Mouse (Mus musculus): ENCODE data around the gene Scamp3.

Gene Scamp3

DNA sequence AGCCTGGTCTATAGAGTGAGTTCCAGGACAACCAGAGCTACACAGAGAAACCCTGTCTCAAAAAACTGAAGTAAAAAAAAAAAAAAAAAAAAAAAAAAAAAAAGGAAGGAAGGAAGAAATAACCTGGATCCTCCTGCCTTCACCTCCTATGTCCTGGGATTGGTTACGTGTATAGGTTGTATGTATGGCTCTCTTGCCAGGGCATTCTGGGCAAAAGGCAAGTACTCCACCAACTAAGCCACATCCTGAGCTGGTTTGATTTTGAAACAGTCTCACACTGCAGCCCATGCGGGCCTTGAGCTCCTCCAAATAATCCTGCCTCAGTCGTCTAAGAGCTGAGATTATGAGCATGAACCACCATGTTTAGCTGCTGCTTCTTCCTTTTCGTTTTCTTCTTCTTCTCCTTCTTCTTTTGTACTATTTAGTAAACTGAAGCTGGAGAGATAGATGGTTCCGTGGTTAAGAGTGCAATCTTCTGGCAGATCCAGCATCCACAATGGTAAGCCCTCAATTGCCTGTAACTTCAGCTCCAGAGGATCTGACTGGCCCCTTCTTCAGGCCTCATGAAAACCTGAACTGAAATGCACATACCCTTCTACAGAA lies 13.5 kb upstream of the Scamp3 start:
- no peak for DNase-seq

DNA sequence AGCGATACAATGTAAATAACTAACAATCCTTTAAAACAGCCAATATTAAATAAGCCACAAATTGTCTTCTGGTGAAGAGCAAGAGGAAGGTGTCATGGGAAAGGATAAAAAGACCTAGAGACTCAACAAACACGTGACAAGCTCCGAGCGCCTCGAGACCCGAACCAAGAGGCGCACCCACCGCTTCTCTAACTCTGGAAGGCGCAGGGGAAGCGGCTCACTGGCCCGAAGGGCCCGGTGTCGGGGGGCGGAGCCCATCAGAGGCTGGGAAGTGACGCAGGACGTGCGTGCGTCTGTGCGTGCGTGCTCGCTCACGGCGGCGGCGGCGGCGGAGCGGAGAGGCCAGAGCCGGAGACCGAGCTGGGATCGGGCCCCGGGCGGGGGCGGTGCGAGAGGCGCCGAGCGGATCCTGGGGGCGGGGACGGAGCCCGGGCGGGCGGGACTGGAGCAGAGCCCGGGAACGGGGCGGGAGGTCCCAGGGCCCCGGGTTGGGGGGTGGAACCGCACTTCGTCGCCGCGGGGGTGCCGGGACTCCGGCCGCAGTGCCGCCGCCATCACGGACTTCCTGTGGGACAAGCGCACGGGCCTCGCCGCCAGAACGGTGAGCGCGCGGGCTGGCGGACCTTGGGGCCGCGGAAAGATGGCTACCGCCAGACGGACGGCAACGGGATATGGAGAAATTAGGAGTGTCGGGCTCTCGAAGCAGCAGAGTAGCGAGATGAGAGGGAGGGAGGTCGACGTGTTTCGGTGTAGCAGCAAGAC lies 12.6 kb upstream of the Scamp3 start, which contains the start of gene Clk2:
Clk2 (plus strand) TSS at position 290 of the 762 bp plus-strand sequence.
- peak; percentile 94 to 95 for DNase-seq

DNA sequence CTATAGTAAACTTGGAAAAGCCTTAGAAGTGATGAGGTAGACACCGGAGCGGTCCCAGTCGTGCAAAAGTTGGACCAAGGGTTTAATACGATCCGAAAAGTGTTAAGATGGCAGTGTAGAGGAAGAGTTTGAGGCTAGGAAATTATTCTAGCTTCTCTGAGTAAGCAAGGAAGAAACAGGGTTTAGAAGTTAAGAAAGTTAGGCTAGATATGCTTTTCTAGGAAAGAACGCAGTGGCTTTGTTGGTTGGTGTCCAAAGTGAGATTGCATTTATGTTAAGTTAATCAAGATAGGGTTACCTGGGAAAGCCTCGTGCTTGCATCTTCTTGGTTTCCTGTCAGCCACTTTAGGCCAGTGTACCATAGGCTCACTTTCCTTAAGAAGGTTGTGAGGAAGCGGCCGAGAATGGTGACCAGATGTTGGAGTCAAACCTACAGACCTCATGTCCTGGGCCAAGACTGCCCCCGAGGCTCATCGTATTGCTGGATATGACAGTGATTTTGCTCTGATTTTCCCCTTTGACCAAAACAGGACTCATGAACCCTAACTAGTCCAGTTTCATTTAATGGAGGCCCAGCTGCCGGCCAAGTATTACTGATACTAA lies 11.9 kb upstream of the Scamp3 start:
- DNase-seq, result no peak

DNA sequence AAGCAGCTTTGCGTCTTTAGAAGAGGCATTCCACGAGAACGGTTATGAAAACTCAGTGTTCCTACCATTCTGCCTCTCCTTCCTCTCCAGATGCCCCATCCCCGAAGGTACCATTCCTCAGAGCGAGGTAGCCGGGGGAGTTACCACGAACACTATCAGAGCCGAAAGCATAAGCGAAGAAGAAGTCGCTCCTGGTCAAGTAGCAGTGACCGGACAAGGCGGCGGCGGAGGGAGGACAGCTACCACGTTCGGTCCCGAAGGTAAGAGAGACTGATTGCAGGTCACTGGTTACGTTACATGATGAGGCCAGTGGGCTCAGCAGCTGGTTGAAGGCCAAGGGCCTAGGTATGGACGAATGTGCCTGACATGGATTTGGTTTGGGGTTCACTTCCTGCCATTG lies 10.3 kb upstream of the Scamp3 start:
- no peak for DNase-seq

DNA sequence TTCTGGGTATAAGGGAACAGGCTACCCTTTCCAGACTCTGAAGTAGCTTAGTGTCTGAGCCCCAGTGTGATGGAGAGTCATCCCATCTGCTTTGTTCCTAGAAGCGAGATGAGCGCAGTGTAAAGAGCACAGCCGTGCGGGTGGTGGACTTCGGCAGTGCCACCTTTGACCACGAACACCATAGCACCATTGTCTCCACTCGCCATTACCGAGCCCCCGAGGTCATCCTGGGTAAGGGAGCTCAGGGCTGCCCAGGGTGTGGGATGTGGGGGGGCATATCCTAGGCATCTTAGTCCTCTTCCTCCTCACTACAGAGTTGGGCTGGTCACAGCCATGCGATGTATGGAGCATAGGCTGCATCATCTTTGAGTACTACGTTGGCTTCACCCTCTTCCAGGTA lies 2.4 kb upstream of the Scamp3 start:
- DNase-seq, result no peak

DNA sequence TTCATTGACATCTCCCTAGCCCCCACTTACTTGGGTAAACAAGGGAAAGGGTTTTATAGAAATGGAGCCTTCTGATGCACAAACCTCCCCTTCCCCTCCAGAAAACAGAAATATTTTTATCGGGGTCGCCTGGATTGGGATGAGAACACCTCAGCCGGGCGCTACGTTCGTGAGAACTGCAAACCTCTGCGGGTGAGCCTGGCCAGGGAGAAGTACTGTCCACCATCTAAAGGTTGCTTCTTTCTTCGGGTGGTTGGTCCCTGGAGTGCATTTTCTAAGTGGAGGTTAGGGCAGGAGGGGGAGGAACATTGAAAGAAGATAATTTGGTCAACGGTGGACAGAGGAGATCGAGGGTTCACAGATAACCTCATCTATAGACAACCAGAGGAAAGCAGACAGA lies 1.7 kb upstream of the Scamp3 start:
- no peak for DNase-seq

DNA sequence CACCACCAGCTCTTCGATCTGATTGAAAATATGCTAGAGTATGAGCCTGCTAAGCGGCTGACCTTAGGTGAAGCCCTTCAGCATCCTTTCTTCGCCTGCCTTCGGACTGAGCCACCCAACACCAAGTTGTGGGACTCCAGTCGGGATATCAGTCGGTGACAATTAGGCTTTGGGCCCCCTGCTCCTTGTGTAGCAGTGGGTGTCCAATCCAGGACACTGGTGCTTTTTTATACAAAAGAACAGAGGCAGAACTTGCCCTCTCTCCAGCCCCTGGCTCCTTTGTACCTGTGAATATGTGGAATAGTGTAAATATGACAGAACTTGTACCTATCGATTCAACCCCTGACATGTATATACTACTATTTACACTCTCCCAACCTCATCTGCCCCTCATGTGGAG lies 852 bp upstream of the Scamp3 start:
- no peak for DNase-seq

DNA sequence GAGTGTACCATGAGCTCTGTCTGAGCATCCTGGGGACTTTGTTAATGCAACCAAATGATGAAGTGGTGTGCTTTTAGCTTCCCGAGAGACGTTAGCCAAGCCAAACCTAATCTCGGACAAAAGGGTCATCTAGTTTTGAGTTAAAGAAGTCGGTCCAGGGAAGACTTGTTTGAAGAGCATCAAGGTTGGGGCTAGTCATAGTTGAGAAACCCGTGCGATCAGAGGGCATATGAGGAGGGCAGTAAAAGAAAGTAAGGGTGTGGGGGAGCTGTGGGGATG lies 773 bp downstream of the Scamp3 start:
- DNase-seq, result no peak

DNA sequence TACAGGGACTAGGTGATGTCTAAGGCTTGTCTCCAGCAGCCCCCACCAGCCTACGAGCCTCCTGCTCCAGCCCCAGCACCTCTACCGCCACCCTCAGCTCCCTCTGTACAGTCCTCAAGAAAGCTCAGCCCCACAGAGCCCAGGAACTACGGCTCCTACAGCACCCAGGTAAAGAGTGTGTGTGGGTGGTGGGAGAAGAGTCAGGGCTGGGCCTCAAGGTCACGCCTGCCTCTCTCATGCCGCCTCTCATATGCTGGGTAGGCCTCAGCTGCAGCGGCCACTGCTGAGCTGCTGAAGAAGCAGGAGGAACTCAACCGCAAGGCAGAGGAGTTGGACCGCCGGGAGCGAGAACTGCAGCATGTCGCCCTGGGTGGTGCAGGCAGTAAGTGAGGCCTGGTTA lies 1.8 kb downstream of the Scamp3 start:
- DNase-seq, result no peak

DNA sequence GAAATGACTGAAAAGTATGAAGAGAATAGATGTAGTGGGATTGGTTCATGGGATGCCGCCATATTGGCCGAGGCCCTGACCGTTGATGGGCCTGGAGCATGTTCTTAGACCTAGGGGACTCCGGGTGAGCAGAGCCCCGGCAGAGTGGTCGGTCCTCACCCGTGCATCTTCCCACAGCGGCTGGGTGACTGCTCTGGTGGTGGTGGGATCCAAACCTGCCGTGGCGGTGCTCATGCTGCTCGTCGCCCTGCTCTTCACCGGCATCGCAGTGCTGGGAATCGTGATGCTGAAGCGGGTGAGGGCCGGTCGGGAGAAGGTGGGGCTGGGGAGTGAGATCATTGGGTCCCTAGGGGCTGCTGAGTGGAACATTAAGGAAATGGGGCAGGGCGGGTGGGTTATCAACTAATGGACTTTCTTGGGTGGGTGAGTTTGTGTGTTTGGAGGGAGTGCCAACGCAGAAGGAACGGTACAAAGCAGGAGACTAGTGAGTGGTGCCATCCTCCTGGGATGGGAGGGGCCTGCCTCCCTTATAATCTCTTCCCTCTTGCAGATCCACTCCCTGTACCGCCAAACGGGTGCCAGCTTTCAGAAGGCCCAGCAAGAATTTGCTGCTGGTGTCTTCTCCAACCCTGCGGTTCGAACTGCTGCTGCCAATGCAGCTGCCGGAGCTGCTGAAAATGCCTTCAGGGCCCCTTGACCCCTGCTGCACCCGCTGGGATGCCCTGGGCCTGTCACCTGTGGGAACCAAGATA lies 4.7 kb downstream of the Scamp3 start:
- DNase-seq, result no peak

DNA sequence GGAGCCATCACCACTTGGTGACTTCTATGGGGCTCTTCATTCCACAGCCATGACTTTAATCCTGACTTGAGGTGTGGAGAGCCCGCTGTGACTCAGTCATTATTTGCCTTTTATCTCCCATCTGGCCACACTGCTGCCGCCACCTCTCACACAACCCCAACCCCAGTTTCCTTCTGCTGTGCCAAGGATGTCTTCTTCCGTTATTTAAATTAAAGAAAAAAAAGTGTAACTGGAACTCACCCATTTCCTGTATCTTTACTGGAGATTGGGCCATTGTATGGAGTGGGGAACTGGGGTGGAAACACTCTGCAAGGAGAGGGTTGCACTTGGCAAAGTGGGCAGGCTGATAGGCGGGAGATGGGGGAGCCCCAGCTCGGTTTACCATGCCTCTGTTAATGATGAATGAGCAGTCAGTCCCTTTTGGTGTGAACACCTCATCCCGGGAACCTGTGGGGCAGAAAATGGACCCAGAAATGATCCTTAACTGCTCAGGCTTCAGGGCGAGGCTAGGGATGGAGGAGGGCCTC lies 5.3 kb downstream of the Scamp3 start:
- no peak for DNase-seq

DNA sequence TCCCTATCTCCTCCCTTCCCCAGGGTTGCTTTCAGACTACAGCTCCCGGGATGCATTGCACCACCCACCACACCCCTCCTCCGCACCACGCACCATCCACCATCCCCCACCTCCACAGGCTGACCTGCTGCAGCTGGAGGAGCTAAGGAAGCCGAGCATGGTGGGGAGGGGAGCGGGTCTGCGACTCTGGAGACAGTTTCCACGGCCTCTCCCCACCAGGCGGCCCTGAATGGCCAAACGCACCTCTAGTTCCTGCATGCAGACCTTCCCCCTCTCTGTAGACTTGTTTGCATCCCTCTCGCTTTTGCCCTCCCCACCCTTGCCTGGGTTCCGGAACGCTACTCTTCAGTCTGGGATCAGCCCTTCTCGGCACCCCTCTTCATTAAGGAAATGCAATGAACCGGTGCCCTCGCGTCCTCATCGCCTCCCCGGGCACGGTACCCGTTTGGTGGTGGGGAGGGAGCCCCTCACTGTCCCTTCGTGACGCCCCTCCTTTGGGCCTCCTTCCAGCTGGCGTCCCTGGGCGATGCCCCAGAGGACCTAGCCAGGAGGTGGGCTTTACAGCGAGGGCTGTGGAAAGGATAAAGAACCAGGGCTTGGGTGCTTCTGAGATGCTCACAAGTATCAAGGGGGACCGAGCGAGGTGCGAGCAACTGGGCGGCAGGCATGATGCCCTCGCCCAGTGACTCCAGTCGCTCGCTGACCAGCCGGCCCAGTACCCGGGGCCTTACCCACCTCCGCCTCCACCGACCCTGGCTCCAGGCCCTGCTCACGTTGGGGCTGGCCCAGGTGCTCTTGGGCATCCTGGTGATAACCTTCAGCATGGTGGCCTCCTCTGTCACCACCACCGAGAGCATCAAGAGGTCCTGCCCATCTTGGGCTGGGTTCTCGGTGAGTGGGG lies 6.0 kb downstream of the Scamp3 start, which contains the start of gene Fam189b:
Fam189b (plus strand) TSS at position 86 of the 901 bp plus-strand sequence.
- DNase-seq, result peak; percentile 78 to 80

DNA sequence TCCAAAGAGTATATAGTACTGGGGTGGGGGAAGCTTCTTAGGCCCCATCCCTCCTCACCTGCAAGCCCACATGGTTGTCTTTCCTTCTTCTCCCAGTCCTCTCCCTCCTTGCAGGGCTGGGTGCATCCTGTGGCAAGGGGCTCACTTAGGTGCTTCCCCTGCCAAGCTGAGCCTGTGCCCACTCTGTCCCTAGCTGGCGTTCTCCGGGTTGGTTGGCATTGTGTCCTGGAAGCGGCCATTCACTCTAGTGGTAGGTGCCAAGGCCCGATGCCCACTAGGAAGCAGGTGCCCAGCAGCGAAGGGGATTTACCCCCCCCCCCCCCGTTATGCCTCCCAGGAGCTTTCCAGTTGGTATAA lies 6.7 kb downstream of the Scamp3 start:
- DNase-seq, result no peak

DNA sequence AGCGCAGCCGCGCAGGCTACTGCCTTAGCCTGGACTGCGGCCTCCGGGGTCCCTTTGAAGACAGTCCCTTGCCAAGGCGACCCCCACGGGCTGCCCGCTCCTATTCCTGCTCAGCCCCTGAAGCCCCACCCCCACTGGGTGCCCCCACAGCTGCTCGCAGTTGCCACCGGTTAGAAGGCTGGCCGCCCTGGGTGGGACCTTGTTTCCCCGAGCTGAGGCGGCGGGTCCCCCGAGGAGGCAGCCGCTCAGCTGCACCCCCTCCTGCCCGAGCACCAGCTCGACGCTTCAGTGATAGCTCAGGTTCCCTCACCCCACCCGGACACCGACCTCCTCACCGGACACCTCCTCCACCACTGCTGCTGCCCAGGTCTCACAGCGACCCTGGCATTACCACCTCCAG lies 9.9 kb downstream of the Scamp3 start:
- DNase-seq, result no peak

DNA sequence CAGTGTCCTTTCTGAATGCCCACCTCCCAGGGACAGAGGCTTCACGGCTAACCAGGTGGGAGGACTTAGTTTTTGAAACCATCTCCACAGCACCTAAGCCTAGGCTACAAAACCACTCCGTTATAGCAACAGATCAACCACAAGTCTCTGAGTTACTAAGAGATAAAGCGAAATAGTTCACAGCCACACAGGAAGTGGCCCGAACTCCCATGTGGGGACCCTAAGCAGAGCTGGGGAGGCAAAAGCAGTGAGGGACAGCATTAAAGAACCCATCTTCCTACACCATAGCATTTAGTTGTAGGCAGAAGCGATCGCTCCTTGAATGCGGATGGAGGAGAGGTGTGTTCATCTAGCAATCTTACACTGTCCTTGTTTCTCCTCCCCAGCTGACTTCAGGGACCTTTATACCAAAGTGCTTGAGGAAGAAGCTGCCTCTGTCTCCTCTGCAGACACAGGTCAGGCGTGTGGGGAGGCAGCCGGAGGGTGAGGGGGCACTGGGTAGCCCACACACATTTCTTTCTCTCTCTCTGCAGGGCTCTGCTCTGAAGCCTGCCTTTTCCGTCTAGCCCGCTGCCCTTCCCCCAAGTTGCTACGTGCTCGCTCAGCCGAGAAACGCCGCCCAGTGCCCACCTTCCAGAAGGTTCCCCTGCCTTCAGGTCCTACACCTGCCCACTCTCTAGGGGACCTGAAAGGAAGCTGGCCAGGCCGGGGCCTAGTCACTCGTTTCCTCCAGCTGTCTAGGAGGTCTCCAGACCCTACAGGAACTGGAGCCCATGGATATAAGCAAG lies 10.6 kb downstream of the Scamp3 start:
- DNase-seq, result no peak

DNA sequence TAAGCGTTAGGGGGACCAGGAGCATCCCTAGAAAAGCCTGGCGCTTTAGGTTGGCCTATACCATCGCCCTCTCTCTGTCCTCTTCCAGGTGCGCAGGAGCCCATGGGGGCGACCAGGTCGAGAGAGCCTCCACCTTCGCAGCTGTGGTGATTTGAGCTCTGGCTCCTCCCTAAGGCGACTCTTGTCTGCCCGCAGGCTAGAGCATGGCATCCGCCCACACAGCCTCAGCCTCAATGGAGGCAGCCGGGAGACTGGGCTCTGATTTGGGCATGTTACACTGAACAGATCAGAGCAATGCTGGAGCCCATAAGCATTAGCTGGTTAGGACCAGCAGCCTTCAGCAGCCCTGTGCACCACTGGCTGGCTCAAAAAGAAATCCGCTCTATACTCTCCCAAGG lies 11.2 kb downstream of the Scamp3 start:
- DNase-seq, result no peak

DNA sequence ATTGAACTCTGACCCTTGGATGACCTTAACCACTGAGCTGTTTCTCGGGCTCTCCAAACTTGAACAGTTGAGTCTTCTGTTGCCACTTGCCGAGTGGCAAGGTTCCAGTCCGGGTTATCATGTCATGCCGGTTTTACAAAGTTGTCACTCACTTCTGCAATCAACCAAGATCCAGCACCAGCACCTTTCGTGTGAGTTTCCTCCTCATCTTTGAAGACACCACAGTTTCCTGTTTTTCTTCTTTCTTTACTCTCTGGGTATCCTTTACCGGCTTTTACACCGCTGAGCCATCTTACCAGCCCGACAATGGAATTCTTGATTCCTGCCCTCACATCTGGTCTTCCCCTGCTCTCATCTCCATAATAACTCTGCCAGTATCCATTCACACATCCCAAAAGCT lies 13.2 kb downstream of the Scamp3 start:
- DNase-seq, result no peak

DNA sequence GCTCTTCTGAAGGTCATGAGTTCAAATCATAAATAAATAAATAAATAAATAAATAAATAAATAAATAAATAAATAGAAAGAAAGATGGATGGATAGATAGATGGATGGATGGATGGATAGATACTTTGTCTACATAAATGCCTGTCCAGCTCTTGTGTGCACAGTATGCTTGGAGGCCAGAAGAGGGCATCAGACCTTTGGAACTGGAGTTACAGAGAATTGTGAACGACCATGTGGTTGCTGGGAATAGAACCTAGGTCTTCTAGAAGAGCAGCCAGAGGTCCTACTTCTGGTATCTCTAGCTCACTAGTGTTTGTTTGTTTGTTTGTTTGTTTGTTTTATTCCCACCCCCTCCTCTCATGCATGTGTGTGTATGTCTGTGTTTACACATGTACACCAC lies 16.1 kb downstream of the Scamp3 start:
- DNase-seq, result no peak

DNA sequence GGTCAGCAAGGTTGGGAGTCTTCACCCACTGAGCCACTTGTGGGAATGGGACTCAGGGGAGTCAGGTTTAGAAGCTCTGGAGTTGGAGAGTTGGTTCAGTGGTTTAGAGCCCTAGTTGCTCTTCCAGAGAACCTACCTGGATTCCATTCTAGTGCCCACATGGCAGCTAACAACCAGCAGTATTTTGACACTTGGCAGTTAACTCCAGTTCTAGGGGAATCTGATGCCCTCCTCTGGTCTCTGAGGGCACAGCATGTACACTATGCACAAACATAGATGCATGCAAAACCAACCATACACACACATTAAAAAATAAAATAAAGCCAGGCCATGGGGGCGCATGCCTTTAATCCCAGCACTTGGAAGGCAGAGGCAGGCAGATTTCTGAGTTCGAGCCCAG lies 16.6 kb downstream of the Scamp3 start:
- peak in 1 of 2 experiments; percentile 45 for DNase-seq

DNA sequence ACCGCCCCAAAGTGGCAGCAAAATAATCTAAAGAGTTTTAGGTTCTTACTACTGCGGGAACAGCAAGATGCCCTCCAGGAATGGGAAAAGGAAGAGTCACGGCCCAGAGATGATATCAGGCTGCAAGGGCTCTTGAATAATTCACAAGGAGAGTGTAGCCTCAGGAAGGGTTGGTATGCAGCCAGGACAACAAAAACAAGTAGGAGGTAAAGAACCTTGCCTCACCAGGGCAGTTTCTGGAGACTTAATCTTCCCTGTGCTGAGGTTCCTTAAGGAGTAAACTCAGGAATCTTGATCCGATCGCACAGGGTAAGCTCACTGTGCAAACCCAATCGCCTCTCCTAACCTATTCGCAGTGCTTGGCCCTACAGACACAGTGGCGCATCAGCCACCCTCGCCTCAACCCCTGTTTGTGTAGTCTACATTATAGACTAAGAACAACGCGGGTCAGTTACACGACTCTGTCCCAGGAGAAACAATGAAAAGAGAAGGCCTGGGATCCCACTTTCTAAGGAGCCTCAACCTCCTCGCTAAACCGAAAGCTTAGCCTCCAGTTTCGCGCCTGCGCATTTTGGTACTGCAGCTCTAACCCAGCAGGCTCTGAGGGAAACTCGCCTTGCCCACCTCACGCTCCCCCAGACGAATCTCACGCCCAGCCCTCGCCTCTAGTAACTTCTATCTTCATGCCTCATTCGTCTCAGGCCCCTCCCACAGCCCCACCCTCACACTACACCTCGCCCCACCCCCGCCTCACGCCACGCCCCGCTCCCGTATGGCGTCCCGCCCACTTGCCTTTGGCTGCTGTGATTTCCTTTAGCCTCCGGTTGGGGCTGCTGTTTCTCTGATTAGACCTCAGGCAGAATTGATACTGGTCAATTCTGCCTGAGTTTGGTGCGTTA lies 19.0 kb downstream of the Scamp3 start:
- DNase-seq, result peak; percentile 84 to 91

DNA sequence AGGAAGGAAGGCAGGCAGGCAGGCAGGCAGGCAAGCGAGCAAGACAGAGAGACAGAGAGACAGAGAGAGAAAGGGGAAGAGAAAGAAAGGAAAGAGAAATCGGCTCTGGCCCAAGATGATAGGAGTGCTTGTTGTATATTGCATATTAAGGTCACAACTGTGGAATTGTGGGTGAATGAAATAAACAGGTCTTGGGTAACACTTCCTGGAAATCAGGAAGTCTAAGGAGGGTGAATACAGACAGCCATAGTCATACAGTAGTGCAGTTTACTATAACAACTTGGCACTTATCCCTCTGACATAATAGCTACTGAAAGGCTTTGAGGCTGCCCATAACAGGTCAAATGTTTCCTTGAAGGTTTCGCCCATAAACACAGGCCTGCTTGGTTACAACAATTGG lies 22.6 kb downstream of the Scamp3 start:
- DNase-seq, result no peak

Data from kidney, adult 8-10 months (tissue).